Mouse (Mus musculus) spleen, postnatal 14 days (tissue): Measurements from ENCODE around the gene Sept1.

Source experiments
- DNase-seq, 2 experiments: peaks; one replicate each; pipeline ENCODE4 v3.0.0; 2021 to 2022; ENCODE audit warnings: low spot score in 2 of 2

The Sept1 gene

GRCm38 (mm10) chr7:127218670-127219069, 14.3 kb downstream of the Sept1 start:
- no peak for DNase-seq

- peak in 1 of 2 experiments; percentile 44 for DNase-seq
Observed at GRCm38 (mm10) chr7:127217901-127218642, 14.9 kb downstream of the Sept1 start.

GRCm38 (mm10) chr7:127217475-127217874, 15.5 kb downstream of the Sept1 start:
- DNase-seq: no peak

GRCm38 (mm10) chr7:127216307-127216706, 16.6 kb downstream of the Sept1 start:
- no peak for DNase-seq

GRCm38 (mm10) chr7:127214981-127215871, 17.7 kb downstream of the Sept1 start:
- DNase-seq: peak in 1 of 2 experiments; percentile 66

- DNase-seq: no peak
Observed at GRCm38 (mm10) chr7:127214521-127214920, 18.4 kb downstream of the Sept1 start.

- no peak for DNase-seq
Observed at GRCm38 (mm10) chr7:127213930-127214329, 19.0 kb downstream of the Sept1 start.

- no peak for DNase-seq
Observed at GRCm38 (mm10) chr7:127213485-127213884, 19.4 kb downstream of the Sept1 start.

- no peak for DNase-seq
Observed at GRCm38 (mm10) chr7:127212432-127213250, 20.3 kb downstream of the Sept1 start.

- DNase-seq: no peak
Observed at GRCm38 (mm10) chr7:127211014-127211745, 21.8 kb downstream of the Sept1 start.

GRCm38 (mm10) chr7:127210266-127210665, 22.7 kb downstream of the Sept1 start:
- DNase-seq: no peak

- DNase-seq: no peak
Observed at GRCm38 (mm10) chr7:127209851-127210250, 23.1 kb downstream of the Sept1 start.

GRCm38 (mm10) chr7:127208553-127209438, 24.1 kb downstream of the Sept1 start, which contains the start of gene Mylpf:
Gene Mylpf (plus strand): TSS chr7:127208890.
- peak; percentile 79 to 84 for DNase-seq

- DNase-seq: no peak
Observed at GRCm38 (mm10) chr7:127208295-127208552, 24.7 kb downstream of the Sept1 start, which contains the start of gene Tbc1d10b. Gene Tbc1d10b (minus strand): TSS chr7:127208468.

GRCm38 (mm10) chr7:127207374-127208294, 25.3 kb downstream of the Sept1 start:
- DNase-seq: peak; percentile 37 to 50

- DNase-seq: no peak
Observed at GRCm38 (mm10) chr7:127206606-127207005, 26.3 kb downstream of the Sept1 start.

GRCm38 (mm10) chr7:127196484-127196883, 36.4 kb downstream of the Sept1 start:
- no peak for DNase-seq

GRCm38 (mm10) chr7:127195544-127196295, 37.2 kb downstream of the Sept1 start, which contains the start of gene Cd2bp2:
Gene Cd2bp2 (minus strand): TSS chr7:127196050.
- DNase-seq: peak; percentile 86 to 89
